Mouse (Mus musculus) T-cell, adult 2 months (primary cell): ENCODE measurements around the gene Pipox.

Source experiments
- DNase-seq: peaks from one replicate; pipeline ENCODE4 v3.0.0; 2022; ENCODE audit warnings: low spot score

Gene Pipox

GRCm38 (mm10) chr11:77847599-77848128 lies 46.2 kb downstream of the Pipox start:
- DNase-seq = no peak

- DNase-seq = no peak
These were observed 50.0 kb downstream of the Pipox start for GRCm38 (mm10) chr11:77843906-77844200.

- no peak for DNase-seq
These were observed 50.6 kb downstream of the Pipox start for GRCm38 (mm10) chr11:77843068-77843905.

- no peak for DNase-seq
These were observed 53.2 kb downstream of the Pipox start for GRCm38 (mm10) chr11:77840523-77841245.

GRCm38 (mm10) chr11:77837856-77838255 lies 56.0 kb downstream of the Pipox start:
- DNase-seq = no peak

GRCm38 (mm10) chr11:77836751-77837150 lies 57.1 kb downstream of the Pipox start:
- no peak for DNase-seq

GRCm38 (mm10) chr11:77836290-77836689 lies 57.6 kb downstream of the Pipox start:
- DNase-seq = no peak

GRCm38 (mm10) chr11:77835109-77835508 lies 58.8 kb downstream of the Pipox start:
- no peak for DNase-seq

- no peak for DNase-seq
These were observed 61.4 kb downstream of the Pipox start for GRCm38 (mm10) chr11:77832541-77832940.

GRCm38 (mm10) chr11:77830875-77831274 lies 63.0 kb downstream of the Pipox start:
- no peak for DNase-seq
